Mouse (Mus musculus) liver, embryonic 14.5 days (tissue): ENCODE results near the gene Fuz. TPM values are rescaled to one million over a fixed set of nuclear protein-coding genes. Genes with fewer than 3 reads are reported as not detected.

ENCODE experiments used
- ATAC-seq: fragments of 200-750 bp; cut with Nextera tagmentation; 2 replicates; pipeline ENCODE4 v1.8.0; 2017; ENCODE audit warnings: moderate number of reproducible peaks, mild to moderate bottlenecking, moderate library complexity; ENCODE audit not compliant: insufficient read depth
- DNase-seq, 3 experiments: peaks; one replicate each; pipeline ENCODE4 v3.0.0-alpha.2; 2012 to 2013; ENCODE audit warnings: low read depth in 3 of 3, low spot score in 3 of 3
- H3K27ac ChIP-seq: fragments of 300-500 bp; sonication (generic); 2 replicates; pipeline ENCODE4 v1.5.1; 2014; ENCODE audit warnings: moderate library complexity, mild to moderate bottlenecking, control low read depth, inconsistent platforms
- H3K27me3 ChIP-seq: fragments of 300-500 bp; sonication (generic); 2 replicates; pipeline ENCODE4 v1.6.1; 2014; ENCODE audit warnings: mild to moderate bottlenecking, low read length, moderate library complexity; ENCODE audit not compliant: control insufficient read depth, insufficient read depth
- H3K36me3 ChIP-seq: fragments of 300-500 bp; sonication (generic); replicated peaks from 2 replicates; pipeline ENCODE4 v1.6.1; 2014; ENCODE audit warnings: low read depth; ENCODE audit not compliant: control insufficient read depth, insufficient read depth
- H3K4me1 ChIP-seq, 2 experiments: fragments of 200-500 bp in 1 of 2; fragments of 300-500 bp in 1 of 2; sonication (generic) in 1 of 2; replicated peaks; 2 replicates each; pipeline ENCODE4 v1.6.1; 2012 to 2014; ENCODE audit warnings: antibody characterized with exemption in 1 of 2, inconsistent platforms in 1 of 2, low read length in 1 of 2; ENCODE audit not compliant: control insufficient read depth in 2 of 2, insufficient read depth in 2 of 2
- H3K4me2 ChIP-seq: fragments of 300-500 bp; sonication (generic); 2 replicates; pipeline ENCODE4 v1.6.1; 2014; ENCODE audit warnings: low read depth, mild to moderate bottlenecking, control low read depth, moderate library complexity
- H3K4me3 ChIP-seq, 2 experiments: fragments of 200-500 bp in 1 of 2; fragments of 300-500 bp in 1 of 2; sonication (generic) in 1 of 2; 2 replicates each; pipeline ENCODE4 v1.5.1; 2012 to 2014; ENCODE audit warnings: low read depth in 2 of 2, low read length in 2 of 2, mild to moderate bottlenecking in 2 of 2, control low read depth in 1 of 2, inconsistent platforms in 1 of 2, moderate library complexity in 1 of 2; ENCODE audit not compliant: insufficient read depth in 1 of 2
- H3K9ac ChIP-seq: fragments of 300-500 bp; sonication (generic); replicated peaks from 2 replicates; pipeline ENCODE4 v1.6.1; 2014; ENCODE audit warnings: mild to moderate bottlenecking, control low read depth, moderate library complexity
- H3K9me3 ChIP-seq: fragments of 300-500 bp; sonication (generic); 2 replicates; pipeline ENCODE4 v1.6.1; 2016; ENCODE audit warnings: low read length, mixed read lengths; ENCODE audit not compliant: control insufficient read depth
- CTCF ChIP-seq: IDR thresholded peaks from 2 replicates; pipeline ENCODE4 v1.5.1; 2016; ENCODE audit warnings: antibody characterized with exemption, low read depth, control low read depth
- EP300 ChIP-seq: IDR thresholded peaks from 2 replicates; pipeline ENCODE4 v1.6.1; 2016; ENCODE audit warnings: antibody characterized with exemption, low read depth
- WGBS: fragments of 180-500 bp; shearing (Covaris S2); extraction: QIAGEN DNeasy Blood & Tissue Kit; methylation state at CpG from one replicate; pipeline ENCODE4 v1.1.7; 2014; ENCODE audit not compliant: insufficient replicate concordance; 5-methylcytosine and 5-hydroxymethylcytosine counted together
- polyA plus RNA-seq, 2 experiments: library from polyadenylated mRNA; depleted of rRNA in 1 of 2; stranded (reverse) in 1 of 2; unstranded in 1 of 2; fragments of >200 nt; fragmentation: Nextera tagmentation in 1 of 2; extraction: Ambion mirVana in 1 of 2; gene quantifications; 2 replicates each; pipeline versions ENCODE4 v1.2.1 to v1.2.3; 2012 to 2014

The Fuz gene
- polyA plus RNA-seq, 2 experiments, result 5.0 to 5.9 TPM

DNA sequence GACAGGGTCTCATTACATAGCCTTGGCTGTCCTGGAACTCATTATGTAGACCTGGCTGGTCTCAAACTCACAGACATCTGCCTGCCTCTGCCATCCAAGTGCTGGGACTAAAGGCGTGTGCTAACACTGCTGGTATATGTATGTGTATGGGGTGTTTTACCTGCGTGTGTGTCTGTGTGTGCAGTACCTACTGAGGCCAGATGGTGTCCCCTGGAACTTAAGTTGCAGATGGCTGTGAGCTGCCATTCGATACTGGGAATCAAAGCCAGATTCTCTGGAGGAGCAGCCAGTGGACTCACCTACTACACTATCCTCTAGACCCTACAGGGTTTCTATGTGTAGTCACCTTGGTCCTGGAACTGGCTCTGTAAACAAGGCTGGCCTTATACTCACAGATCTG lies 29.6 kb downstream of the Fuz start:
- WGBS, result 58% methylated on average over 3 of the region's 3 CpGs
- Histone ChIP-seq H3K27ac (no peak overlapping the region), H3K4me3 (no peak overlapping the region), H3K9ac (no peak overlapping the region), H3K9me3 (no peaks in the 10 kb centered on the region), H3K4me2 (no peak overlapping the region), H3K4me1 (peaks cover 27 to 36% of the 10 kb centered on the region in 2 experiments), H3K36me3 (peaks cover 34% of the 10 kb centered on the region), H3K27me3 (no peaks in the 10 kb centered on the region)
- no peak for TF ChIP-seq EP300
- peak; percentile 77 for TF ChIP-seq CTCF
- ATAC-seq (no peak), DNase-seq (no peak)

DNA sequence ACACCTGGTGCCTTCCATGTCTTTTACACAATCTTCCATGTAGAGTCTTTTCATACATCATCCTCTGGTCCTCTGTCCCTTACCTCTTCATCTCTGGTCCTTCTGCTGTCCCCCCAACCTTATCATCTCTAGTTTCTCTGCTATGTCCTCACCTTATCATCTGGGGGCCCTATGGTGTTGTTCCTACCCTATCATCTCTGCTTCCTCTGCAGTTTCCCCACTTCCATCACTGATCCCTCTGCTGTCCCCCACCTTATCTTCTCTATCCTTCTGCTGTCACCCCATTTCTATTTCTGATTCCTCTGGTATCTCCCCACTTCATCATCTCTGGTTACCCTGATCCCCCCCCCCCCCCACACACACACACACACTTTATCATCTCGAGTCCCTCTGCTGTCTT lies 32.7 kb downstream of the Fuz start:
- Histone ChIP-seq H3K27me3 (no peaks in the 10 kb centered on the region), H3K4me3 (peak overlapping the region; percentile 74 to 84), H3K36me3 (peaks cover 19% of the 10 kb centered on the region), H3K9ac (peak overlapping the region; percentile 81), H3K4me1 (peaks cover 28 to 32% of the 10 kb centered on the region in 2 experiments), H3K4me2 (peak overlapping the region; percentile 90), H3K27ac (peak overlapping the region; percentile 60), H3K9me3 (no peaks in the 10 kb centered on the region)
- WGBS, result 4% methylated on average over 1 of the region's 1 CpGs
- ATAC-seq (peak; percentile 8; the same call in 1 of the 2 replicates), DNase-seq (peak in 1 of 3 experiments; percentile 46)
- peak; percentile 78 for TF ChIP-seq EP300
- no peak for TF ChIP-seq CTCF

DNA sequence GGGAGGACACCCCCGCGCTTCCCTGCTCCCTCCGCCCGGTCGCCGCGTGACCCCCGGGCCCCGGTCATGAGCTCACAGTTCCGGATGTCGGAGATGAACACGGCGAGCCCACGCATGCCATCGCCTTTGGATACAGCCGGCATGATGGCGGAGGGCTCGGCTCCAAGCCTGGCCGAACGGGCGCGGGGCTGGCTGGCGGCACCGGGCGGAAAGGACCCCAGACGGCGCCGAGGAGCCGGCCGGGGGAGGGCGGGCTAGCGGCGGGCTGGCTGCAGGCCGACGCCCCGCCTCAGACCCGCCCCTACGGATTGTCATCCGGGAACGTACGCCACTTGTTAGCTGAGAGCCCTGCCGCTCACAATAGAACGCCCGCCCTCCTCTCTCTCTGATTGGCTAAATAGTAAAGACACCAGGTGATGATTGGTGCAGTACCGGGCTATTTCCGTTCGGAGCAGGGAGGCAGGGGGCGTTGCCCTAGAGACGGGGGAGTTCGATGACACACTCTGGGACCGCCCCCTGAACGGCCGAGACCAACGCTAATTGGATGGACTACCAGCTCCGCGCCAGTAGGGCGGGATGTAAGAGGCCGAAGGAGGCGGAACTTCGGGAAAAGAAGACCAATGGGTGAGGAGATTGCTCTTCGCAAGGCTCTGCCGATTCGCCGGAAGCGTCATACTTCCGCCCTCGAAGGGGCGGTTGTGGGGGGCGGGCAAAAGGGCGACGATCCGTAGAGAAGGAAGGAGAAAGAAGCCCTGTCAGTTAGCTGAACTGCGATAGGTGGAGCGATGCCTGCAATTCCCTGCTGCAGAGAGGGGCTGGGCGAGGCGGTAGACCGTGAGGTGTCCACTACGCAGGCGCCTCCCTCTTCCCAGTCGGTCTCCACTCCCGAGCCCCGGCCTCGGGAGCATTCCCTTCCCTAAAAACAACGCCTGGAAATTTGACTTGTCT lies 33.6 kb downstream of the Fuz start, which contains the start of gene Ap2a1:
Gene Ap2a1 (minus strand): TSS at position 293 of the 948 bp plus-strand sequence.
- TF ChIP-seq CTCF (no peak), EP300 (peak; percentile 62; the same call in 1 of the 2 replicates)
- Histone ChIP-seq H3K27me3 (no peaks in the 10 kb centered on the region), H3K4me3 (peak within 1 kb of the TSS; percentile 74 to 84), H3K4me2 (peak within 1 kb of the TSS; percentile 93), H3K9me3 (no peaks in the 10 kb centered on the region), H3K27ac (peak within 1 kb of the TSS; percentile 85), H3K4me1 (peaks cover 28 to 32% of the 10 kb centered on the region in 2 experiments), H3K9ac (peak within 1 kb of the TSS; percentile 81), H3K36me3 (peaks cover 11% of the 10 kb centered on the region)
- WGBS, result under 1% methylated on average over 84 of the region's 84 CpGs
- DNase-seq, result peak; percentile 100
- ATAC-seq, result peak; percentile 94

DNA sequence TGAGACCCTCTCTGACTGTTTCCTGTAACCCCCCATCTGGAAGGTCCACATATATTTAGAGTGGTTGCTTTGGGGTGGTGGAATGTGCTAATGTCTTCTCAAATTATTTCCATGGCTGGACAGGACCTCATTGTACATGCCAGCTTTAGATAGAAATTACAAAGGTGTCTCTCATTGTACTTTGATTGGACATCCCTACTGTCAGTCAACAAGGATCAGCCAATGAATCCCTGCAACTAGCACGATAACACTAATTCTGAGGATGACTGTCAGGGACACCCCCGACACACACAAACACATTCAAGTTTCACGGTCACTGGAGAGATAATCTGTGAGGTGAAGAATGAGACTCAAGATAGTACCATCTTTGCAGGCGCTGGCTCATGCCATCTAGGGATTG lies 42.8 kb downstream of the Fuz start:
- DNase-seq (no peak), ATAC-seq (no peak)
- Histone ChIP-seq H3K36me3 (no peaks in the 10 kb centered on the region), H3K27ac (no peak overlapping the region), H3K4me3 (no peak overlapping the region), H3K4me1 (no peaks in the 10 kb centered on the region), H3K27me3 (no peaks in the 10 kb centered on the region), H3K9ac (no peak overlapping the region), H3K4me2 (no peak overlapping the region), H3K9me3 (no peaks in the 10 kb centered on the region)
- WGBS, result 73% methylated on average over 4 of the region's 4 CpGs
- TF ChIP-seq EP300, result no peak
- TF ChIP-seq CTCF, result no peak

DNA sequence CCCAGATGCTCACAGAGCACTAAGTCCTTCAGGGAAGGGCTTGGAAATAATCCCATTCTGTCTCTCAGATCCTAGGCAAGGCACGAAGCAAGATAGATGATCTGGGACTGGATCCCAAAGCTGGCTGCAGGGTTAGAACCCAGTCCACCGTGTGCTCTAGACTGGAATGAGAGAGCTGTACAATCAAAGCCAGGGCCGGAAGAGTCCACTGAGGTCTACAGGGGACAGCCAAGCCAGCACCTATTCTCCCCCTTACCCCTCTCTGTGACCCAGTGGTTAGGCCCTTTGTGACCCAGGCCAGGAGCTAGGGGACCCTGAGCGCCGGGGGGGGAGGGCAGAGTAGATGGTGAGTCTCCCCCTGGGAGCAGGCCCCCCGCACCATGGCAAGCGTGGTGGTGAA lies 47.0 kb downstream of the Fuz start, which contains the start of gene Tsks:
Gene Tsks (plus strand): TSS at position 301 of the 400 bp plus-strand sequence.
- no peaks in the 10 kb centered on the region for H3K4me1 ChIP-seq
- TF ChIP-seq EP300 (no peak), CTCF (no peak)
- no peaks in the 10 kb centered on the region for H3K9me3 ChIP-seq
- no peak within 1 kb of the TSS for H3K9ac ChIP-seq
- H3K4me3 ChIP-seq, result no peak within 1 kb of the TSS
- no peak for DNase-seq
- H3K27me3 ChIP-seq, result no peaks in the 10 kb centered on the region
- whole genome bisulfite sequencing, result 76% methylated on average over 7 of the region's 7 CpGs
- H3K27ac ChIP-seq, result no peak within 1 kb of the TSS
- no peak within 1 kb of the TSS for H3K4me2 ChIP-seq
- H3K36me3 ChIP-seq, result no peaks in the 10 kb centered on the region
- ATAC-seq, result no peak
